Mouse (Mus musculus): ENCODE data around the gene Qrfp.

GRCm38 (mm10) chr2:31792611-31793010 lies 17.8 kb downstream of the Qrfp start:
- TF ChIP-seq CTCF (IDR thresholded peaks at IDR 0.05; ENCODE audit: low read depth, low read length) = no peak
- no peak for TF ChIP-seq POLR2A (IDR thresholded peaks at IDR 0.05; ENCODE audit: borderline replicate concordance, low read depth, low read length)

All from bone marrow macrophage, adult 2 months (primary cell).